Mouse (Mus musculus): ENCODE results near the gene Dnajc6.
A peak's percentile ranks its signal among the peaks of the same experiment; 100 is the strongest.

The Dnajc6 gene

DNA sequence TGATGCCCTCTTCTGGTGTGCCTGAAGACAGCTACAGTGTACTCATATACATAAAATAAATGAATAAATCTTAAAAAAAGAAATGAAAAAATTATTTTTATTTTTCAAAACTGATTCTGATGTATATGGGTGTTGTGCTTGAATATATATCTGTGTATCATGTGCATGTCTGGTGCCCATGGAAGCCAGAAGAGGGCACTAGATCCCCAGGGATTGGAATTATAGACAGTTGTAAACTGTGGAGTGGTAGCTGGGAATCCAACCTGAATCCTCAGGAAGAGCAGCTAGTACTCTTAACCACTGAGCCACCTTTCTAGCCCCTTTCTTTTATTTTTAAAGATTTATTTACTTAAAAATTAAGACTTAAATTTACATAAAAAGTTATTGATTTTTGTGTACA, 9.9 kb downstream of the Dnajc6 start:
- no peak for DNase-seq (ENCODE audit: extremely low spot score)

GRCm38 (mm10) chr4:101507571-101508422, 11.3 kb downstream of the Dnajc6 start:
- peak; percentile 51 for DNase-seq (ENCODE audit: extremely low spot score)

DNA sequence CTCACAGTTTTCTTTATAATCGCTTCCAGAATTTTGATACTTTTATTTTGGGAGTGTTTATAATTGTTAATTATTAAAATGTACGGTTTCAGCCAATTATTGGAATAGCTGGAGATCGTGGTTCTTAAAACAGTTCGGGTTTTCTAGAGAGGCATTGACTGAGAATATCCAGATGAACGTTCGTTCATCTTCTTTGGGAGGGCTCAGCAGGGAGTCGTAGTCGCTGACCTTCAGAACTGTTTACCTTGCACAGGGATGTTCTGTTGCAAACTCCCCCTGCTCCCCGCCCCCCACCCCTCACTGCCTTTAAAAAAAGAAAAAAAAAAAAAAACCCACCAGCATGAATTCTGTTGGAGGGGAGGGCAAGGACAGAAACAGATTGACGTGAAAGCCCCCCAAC, 12.0 kb downstream of the Dnajc6 start:
- no peak for DNase-seq (ENCODE audit: extremely low spot score)

DNA sequence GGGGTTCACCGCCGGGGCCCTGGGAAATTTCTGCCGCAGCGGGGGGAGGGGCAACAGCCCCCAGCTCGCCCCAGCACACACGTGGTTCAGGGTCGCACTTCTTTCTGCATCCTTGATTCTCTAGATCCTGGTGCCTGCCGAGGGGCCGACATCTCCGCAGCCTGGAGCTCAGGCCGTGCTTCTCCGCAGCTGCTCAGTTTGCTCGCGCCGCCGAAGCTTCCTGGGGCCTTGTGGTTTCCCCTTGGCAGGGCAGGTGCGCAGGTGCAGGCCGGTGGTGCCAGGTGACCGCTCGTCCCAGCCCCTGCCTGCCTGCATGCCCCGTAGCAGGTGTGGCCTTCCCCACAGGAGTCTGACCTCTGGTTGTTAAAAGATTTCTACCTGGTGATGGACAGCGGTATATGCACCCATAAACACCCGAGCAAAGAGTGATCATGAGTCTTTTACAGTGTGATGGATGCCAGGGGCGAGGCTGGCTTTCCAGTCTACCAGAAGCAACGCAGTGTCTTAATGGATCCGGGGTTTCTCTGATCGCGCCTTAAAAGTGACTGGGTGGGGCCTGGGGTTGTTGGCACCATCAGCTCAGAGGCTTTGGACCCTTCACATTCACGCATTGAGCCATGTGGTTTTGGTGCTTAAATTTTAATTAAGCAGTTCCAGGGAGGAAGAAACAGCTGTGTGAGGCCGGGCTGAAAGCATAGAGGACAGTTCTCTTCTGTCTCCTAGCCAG, 12.6 kb downstream of the Dnajc6 start:
- DNase-seq (ENCODE audit: extremely low spot score), result peak; percentile 42

DNA sequence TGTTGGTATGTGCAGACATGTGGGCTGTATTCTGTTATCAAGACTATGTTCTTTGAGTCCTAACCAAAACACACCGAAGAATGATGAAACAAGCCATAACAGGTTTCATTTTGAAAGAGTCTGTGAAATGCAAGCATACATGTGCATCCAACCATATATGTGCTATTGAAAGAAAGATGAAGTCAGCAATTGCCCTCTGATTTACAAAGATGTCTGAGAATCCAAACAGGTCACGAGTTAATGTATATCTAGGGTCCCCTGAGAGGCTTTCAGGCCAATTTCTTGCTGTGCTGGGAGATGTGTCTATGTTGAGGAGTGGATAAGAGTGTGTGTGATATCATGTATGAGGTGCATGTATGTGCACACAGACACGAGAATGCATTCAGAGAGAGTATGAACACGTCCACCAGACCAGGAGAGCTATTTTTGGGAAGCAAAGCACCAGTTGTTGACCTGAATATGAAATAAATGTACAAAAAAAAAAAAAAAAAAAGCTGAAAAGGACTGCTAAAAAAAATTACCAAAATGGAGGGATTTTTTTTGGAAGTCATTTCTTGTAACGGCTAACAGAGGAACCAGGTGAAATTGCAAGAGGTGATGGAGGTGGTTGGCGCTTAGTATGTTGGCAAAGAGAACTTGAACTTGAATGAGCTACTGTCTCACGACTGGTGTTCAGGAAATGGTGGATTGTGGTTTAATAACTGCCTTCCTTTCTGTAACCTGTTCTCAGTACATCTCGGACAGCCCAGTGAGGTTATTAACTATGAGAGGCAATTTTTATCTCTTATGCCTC, 13.9 kb downstream of the Dnajc6 start:
- DNase-seq (ENCODE audit: extremely low spot score), result no peak

DNA sequence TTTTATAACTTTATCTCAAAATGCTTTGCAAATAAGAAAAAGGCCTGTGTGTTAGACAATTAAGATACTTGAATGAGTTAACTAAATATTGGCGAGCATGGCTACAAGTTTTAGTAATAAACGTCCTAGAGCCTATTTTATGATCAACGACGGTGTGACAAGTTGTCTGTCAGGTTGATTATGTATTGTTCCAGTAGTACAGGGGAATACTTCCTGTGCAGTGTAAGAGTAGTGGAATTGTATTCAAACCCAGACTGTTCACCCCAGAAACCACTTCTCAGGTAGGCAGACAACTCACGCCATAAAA, 14.4 kb downstream of the Dnajc6 start:
- DNase-seq (ENCODE audit: extremely low spot score), result no peak

GRCm38 (mm10) chr4:101511768-101512521, 15.5 kb downstream of the Dnajc6 start:
- no peak for DNase-seq (ENCODE audit: extremely low spot score)

DNA sequence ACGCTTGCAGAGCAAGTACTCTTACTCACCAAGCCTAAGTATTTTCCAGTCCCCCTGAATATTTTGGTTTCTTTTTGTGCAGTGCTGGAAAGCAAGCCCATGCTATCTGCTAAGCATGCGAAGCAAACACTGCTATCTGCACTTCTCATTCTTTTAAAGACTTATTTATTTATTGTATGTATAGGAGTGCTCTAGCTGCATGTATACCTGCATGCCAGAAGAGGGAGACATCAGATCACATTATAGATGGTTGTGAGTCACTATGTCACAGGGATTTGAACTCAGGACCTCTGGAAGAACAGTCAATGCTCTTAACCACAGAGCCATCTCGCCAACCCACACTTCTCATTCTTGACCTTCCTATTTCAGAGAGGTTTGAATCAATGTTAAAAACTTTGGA, 16.8 kb downstream of the Dnajc6 start:
- DNase-seq (ENCODE audit: extremely low spot score), result no peak

DNA sequence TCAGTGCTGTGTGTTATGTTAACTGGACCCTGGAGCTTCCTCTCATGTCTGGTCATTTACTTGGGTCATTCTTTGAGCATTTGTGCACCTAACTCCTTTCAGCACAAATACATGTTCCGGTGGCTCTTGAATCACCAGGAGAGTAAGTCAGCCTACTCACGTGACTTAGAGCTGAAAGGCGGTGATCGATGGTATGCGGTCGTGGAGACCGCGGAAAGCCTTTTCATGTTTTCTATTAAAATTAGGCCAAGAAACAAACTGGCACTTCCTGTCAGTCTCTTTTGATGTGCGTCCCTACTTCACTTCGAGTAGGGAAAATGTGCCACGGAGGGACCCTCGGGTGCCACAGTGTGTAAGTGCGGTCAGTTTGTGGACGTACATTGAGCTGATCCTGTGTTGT, 19.4 kb downstream of the Dnajc6 start:
- DNase-seq (ENCODE audit: extremely low spot score), result no peak

- DNase-seq (ENCODE audit: extremely low spot score), result no peak
These were observed 20.2 kb downstream of the Dnajc6 start for GRCm38 (mm10) chr4:101516434-101517168.

DNA sequence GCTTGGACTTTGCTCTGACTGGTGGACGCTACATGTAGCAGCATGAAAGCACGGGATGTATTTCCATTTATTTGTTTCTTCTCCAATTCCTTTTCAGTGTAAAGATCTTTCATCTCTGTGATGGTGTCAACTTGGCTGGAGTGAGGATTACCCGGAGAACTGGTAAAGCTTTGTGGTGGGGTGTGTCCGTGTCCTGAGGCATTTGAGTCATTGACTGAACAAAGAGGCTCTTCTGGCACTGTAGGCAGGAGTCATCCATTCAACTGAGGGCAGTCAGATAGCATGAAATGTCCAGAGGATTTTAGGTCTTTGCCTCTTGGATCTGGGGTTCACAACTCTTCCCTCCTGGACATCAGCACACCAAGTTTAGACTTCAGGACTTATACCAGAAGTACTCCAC, 35.5 kb downstream of the Dnajc6 start:
- DNase-seq (ENCODE audit: extremely low spot score), result no peak

DNA sequence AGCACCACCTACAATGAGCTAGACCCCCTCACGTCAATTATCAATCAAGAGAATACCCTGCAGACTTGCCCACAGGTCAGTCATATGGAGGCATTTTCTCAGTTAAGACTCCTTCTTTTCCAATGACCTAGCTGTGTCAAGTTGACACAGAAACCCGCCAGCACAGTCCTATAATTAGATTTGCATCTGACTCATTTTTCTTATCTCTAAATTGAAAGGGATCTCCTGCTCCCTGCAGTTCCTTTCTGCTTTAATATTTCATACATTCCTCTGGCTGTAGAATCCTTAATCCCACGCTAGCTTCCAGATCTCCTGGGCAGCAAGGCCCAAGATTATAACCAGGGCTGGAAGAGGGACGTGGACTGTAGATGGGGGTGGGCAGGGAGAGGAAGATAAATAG, 44.1 kb downstream of the Dnajc6 start:
- no peak for DNase-seq (ENCODE audit: extremely low spot score)

- DNase-seq (ENCODE audit: extremely low spot score), result peak; percentile 58
These were observed 53.6 kb downstream of the Dnajc6 start for GRCm38 (mm10) chr4:101549958-101550591.

DNA sequence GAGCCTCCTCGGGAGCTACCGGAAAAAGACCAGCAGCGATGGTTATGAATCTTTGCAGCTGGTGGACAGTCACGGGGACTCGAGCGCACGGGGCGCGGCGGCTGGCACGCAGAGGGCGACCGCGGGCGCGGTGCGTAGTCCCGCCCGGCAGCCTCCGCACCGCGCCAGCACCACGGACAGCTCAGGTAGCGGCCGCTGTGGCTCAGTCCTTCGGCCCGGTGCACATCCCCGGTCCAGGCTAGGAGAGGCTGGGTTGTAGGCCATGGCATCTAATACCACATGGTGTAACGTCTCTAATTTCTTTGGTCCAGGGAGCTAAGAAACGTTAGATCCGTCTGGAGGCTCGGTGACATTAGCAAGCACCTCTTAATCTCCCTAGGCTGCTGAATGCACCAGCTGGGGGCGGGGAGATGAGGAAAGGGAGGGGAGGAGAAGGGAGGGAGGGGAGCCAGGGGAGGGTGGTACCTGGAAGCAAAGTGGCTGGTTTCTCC, 54.3 kb downstream of the Dnajc6 start:
- peak; percentile 68 for DNase-seq (ENCODE audit: extremely low spot score)

GRCm38 (mm10) chr4:101551425-101551824, 55.0 kb downstream of the Dnajc6 start:
- DNase-seq (ENCODE audit: extremely low spot score), result no peak

DNA sequence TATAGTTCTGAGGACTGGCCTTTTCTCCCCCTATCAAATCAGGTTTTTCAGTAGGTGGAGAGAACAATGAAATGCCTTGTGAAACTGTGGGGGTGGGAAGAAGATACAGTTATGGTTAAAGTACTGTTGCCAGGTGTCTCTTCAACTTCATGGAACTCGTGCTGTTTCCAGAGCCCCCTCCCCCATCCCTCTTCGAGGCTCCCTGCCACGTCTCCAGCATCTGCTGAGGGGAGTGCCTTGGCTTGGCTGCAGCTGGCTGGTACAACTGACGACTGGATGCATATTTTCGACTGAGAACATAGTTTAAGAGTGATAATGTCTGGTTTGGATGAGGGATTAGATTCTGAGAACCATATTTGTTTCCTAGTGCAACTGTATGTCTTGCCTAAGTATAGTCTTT, 55.9 kb downstream of the Dnajc6 start:
- no peak for DNase-seq (ENCODE audit: extremely low spot score)

DNA sequence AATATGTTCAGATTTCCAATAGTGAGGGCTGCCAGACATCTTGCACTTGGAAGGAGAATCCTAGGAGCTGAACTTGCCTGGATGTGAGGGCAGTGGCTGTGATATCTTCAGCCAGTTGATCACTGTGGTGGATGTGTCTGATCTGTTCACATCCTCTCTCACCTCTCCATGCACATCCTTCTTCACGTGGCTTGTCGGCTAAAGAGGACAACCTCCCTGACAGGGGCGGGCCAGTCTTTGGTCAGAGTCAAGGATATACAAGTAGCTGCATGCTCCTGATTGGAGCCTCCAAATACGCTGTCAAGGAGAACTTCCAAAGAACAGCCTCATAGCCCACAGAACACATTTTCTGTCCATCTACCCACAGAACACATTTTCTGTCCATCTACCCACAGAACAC, 58.6 kb downstream of the Dnajc6 start:
- DNase-seq (ENCODE audit: extremely low spot score), result no peak

- DNase-seq (ENCODE audit: extremely low spot score), result no peak
These were observed 63.7 kb downstream of the Dnajc6 start for GRCm38 (mm10) chr4:101560137-101560536.

- DNase-seq (ENCODE audit: extremely low spot score), result no peak
These were observed 66.4 kb downstream of the Dnajc6 start for GRCm38 (mm10) chr4:101562836-101563235.

DNA sequence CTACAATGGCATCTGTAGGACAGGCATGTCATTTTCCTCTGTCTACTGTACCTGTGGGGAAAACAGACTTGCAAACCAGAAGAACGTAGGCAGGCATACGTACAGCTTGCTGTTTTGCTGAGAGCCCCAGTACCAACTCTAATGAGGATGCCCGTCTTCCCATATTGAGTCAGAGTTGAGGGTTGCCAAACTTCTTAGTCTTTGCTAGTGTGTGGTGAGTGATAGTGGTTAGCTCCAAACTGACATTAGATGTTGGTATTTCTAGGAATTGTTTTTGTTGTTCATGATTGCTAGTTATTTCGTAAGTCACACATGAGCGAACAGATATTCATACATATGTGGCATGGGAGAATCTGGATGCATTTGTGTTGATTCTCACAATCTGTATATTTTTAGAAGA, 67.2 kb downstream of the Dnajc6 start:
- DNase-seq (ENCODE audit: extremely low spot score), result no peak

Measured in embryo, embryonic 9.5 days (tissue).